Mouse (Mus musculus) intestine, embryonic 15.5 days (tissue): ENCODE measurements around the gene Nptx1. TPM values are rescaled to one million over a fixed set of nuclear protein-coding genes. Genes with fewer than 3 reads are reported as not detected.

Source experiments
- ATAC-seq: fragments of 200-750 bp; cut with Nextera tagmentation; 2 replicates; pipeline ENCODE4 v1.8.0; 2017; ENCODE audit warnings: moderate TSS enrichment, moderate library complexity
- H3K27ac ChIP-seq: fragments of 300-500 bp; sonication (generic); 2 replicates; pipeline ENCODE4 v1.5.1; 2015; ENCODE audit warnings: mild to moderate bottlenecking, inconsistent platforms
- H3K27me3 ChIP-seq: fragments of 300-500 bp; sonication (generic); replicated peaks from 2 replicates; pipeline ENCODE4 v1.6.1; 2015; ENCODE audit warnings: inconsistent platforms
- H3K36me3 ChIP-seq: fragments of 300-500 bp; sonication (generic); 2 replicates; pipeline ENCODE4 v1.6.1; 2015; ENCODE audit warnings: inconsistent platforms
- H3K4me1 ChIP-seq: fragments of 300-500 bp; sonication (generic); replicated peaks from 2 replicates; pipeline ENCODE4 v1.6.1; 2015; ENCODE audit warnings: inconsistent platforms
- H3K4me2 ChIP-seq: fragments of 300-500 bp; sonication (generic); replicated peaks from 2 replicates; pipeline ENCODE4 v1.6.1; 2015; ENCODE audit warnings: mild to moderate bottlenecking, inconsistent platforms
- H3K4me3 ChIP-seq: fragments of 300-500 bp; sonication (generic); replicated peaks from 2 replicates; pipeline ENCODE4 v1.5.1; 2015; ENCODE audit warnings: inconsistent platforms
- H3K9ac ChIP-seq: fragments of 300-500 bp; sonication (generic); 2 replicates; pipeline ENCODE4 v1.6.1; 2015; ENCODE audit warnings: inconsistent platforms
- H3K9me3 ChIP-seq: fragments of 300-500 bp; sonication (generic); 2 replicates; pipeline ENCODE4 v1.6.1; 2016; ENCODE audit warnings: inconsistent platforms
- WGBS: fragments of 180-500 bp; shearing (Covaris S2); methylation state at CpG from one replicate; pipeline ENCODE4 v1.1.7; 2015; 5-methylcytosine and 5-hydroxymethylcytosine counted together
- polyA plus RNA-seq: library from polyadenylated mRNA; unstranded; fragments of >200 nt; fragmentation: Nextera tagmentation; extraction: Ambion mirVana; gene quantifications from 2 replicates; pipeline ENCODE4 v1.2.1, GENCODE M21; 2015

The Nptx1 gene
- polyA plus RNA-seq, 1 experiment from 2014 or later: 1.1 TPM

DNA sequence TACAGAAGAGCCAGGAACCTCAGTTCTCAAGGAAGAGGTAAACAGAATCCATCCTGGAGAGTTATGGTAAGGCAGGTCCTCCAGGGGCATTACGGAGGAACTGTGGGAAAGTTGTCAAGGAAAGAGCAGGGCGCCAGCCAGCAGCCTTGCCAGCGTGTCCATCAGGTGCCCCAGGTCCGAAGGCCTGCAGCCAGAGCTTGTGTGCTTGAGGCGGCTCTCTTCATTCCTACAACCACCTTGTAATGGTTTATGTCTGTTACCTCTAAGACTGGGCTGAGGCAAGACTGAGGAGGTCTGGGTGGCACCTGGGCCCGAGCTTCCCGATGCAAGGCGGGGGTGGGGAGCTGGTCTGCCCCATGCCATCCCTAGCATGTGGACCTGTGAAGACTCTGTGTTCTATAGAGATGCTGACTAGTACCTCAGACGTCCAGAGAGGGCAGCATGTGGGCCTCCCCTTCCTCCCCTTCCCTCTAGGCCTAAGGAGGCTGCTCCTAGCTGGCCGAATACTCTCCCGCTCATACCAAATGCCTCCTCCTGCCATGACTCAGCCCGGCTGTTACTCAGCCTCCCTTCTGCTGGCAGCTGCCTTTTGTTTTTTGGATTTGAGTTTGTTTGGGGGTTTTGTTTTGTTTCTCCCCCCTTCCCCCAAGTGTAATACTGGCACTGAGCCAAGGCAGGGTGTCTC is 30.7 kb downstream of the Nptx1 start:
- Histone ChIP-seq H3K4me2 (no peak overlapping the region), H3K4me3 (no peak overlapping the region), H3K4me1 (peaks cover 9% of the 10 kb centered on the region; the same call in 1 of the 2 replicates), H3K36me3 (no peaks in the 10 kb centered on the region), H3K9ac (no peak overlapping the region), H3K27ac (no peak overlapping the region), H3K9me3 (no peaks in the 10 kb centered on the region), H3K27me3 (peaks cover 30% of the 10 kb centered on the region)
- 72% methylated on average over 12 of the region's 12 CpGs for WGBS
- ATAC-seq: 0 out of 2 replicates have a peak, but pooled peaks have one; percentile 42

- Histone ChIP-seq H3K4me3 (no peak overlapping the region), H3K4me1 (peaks cover 9% of the 10 kb centered on the region; the same call in 1 of the 2 replicates), H3K9ac (no peak overlapping the region), H3K36me3 (no peaks in the 10 kb centered on the region), H3K4me2 (no peak overlapping the region), H3K27ac (no peak overlapping the region), H3K27me3 (peaks cover 30% of the 10 kb centered on the region), H3K9me3 (no peaks in the 10 kb centered on the region)
- WGBS: 76% methylated on average over 16 of the region's 16 CpGs
- ATAC-seq: no peak
These were observed 31.5 kb downstream of the Nptx1 start for GRCm38 (mm10) chr11:119515823-119516676.

DNA sequence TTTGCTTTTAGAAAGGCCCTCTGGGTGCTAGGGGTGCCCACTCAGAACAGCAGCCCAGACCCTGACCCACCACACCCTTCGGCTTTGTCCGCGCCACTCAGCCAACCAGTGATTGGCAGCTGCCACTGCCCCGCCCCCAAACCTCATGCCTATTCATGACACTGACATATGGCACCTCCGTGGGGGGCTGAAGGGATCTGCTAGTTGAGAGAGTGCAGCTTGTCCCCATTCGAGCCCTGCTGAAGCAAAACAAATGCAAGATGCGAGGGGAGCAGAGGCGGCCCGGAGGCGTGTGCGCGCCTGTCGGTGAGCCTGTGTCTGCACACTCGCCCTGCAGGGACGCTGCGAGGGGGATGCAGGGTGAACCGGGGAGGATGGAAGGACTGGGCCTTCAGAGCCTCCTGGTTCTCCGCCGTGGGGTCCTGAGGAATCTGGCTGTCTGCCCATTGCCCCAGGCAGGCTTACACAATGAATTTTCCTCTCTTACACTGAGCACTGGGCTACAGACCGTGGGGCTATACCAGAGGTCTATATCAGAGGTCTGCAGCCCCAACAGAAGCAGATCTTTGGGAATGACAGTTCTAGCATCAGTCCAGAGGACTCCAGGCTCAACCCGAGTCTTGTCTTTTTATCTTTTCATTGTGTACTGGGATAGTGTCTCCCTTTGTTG is 32.5 kb downstream of the Nptx1 start:
- no peak overlapping the region for H3K27ac ChIP-seq
- H3K4me3 ChIP-seq: peak overlapping the region; percentile 9; the same call in 1 of the 2 replicates
- H3K9me3 ChIP-seq: no peaks in the 10 kb centered on the region
- no peak overlapping the region for H3K9ac ChIP-seq
- H3K4me2 ChIP-seq: peak overlapping the region; percentile 44
- H3K27me3 ChIP-seq: peaks cover 30% of the 10 kb centered on the region
- WGBS: 4% methylated on average over 21 of the region's 21 CpGs
- no peaks in the 10 kb centered on the region for H3K36me3 ChIP-seq
- ATAC-seq: no peak
- 0 out of 2 replicates have a peak, but pooled peaks cover 3% of the 10 kb centered on the region for H3K4me1 ChIP-seq

- WGBS: 50% methylated on average over 16 of the region's 16 CpGs
- Histone ChIP-seq H3K4me1 (0 out of 2 replicates have a peak, but pooled peaks cover 2% of the 10 kb centered on the region), H3K4me2 (no peak overlapping the region), H3K4me3 (no peak overlapping the region), H3K9me3 (no peaks in the 10 kb centered on the region), H3K27ac (no peak overlapping the region), H3K36me3 (no peaks in the 10 kb centered on the region), H3K9ac (no peak overlapping the region), H3K27me3 (peaks cover 30% of the 10 kb centered on the region)
- ATAC-seq: no peak
These were observed 33.3 kb downstream of the Nptx1 start for GRCm38 (mm10) chr11:119514108-119514860.

DNA sequence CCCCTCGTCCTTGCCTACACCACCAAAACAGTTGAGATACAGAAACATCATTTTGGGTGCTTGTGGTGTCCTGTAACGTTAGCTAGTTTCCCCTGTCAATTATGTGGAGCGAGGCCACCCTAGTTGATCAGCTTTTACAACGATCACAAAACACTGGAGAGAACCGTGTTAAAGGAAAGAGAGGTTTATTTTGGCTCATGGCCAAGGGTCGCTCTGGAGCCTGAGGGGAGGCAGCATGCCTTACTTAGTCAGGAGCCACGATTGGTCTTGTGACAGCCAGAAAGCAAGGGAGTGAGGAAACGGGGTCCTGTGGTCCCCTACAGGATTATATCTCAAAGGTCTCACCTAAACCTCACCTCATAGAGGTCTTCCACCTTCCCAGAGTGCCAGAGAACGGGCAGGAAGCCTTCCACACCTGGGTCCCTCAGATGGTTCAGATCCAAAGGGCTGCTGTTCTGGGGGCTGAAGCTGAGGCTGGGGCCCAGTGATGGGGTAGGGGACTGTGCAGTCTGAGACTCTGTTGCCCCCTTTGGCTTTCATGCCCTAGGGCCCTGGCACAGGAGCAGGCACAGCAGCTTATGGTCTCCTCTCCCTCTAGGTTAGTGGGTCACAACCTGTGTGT is 34.4 kb downstream of the Nptx1 start:
- Histone ChIP-seq H3K9ac (no peak overlapping the region), H3K4me1 (0 out of 2 replicates have a peak, but pooled peaks cover 2% of the 10 kb centered on the region), H3K36me3 (peaks cover 4% of the 10 kb centered on the region; the same call in 1 of the 2 replicates), H3K4me3 (no peak overlapping the region), H3K9me3 (no peaks in the 10 kb centered on the region), H3K27ac (no peak overlapping the region), H3K27me3 (peaks cover 30% of the 10 kb centered on the region), H3K4me2 (no peak overlapping the region)
- ATAC-seq: no peak
- WGBS: 39% methylated on average over 9 of the region's 9 CpGs

- 75% methylated on average over 5 of the region's 5 CpGs for WGBS
- no peak for ATAC-seq
- H3K9me3 ChIP-seq: no peaks in the 10 kb centered on the region
These were observed 38.3 kb downstream of the Nptx1 start for GRCm38 (mm10) chr11:119509165-119509776.

DNA sequence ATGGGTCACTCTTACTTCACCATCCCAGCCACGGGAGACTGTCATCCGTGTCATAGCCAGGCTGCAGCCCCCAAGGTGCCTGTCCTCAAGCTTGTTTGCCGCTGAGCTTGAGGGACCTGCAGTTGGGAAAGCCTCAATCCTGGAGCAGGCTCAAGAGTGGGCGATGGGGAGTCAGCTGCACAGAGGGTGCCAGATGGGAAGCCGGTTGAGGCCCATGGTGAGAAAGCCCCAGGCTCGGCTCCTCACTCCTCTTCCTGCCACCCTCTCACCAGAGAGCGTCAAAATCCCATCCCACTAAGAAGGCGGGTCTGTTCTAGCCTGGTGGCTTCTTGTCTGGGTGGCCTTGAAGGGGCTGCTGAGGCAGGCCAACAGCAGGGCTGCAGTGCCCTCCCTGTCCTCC is 39.8 kb downstream of the Nptx1 start:
- no peak overlapping the region for H3K27ac ChIP-seq
- no peak for ATAC-seq
- peaks cover 26% of the 10 kb centered on the region for H3K36me3 ChIP-seq
- no peaks in the 10 kb centered on the region for H3K9me3 ChIP-seq
- H3K4me2 ChIP-seq: no peak overlapping the region
- H3K27me3 ChIP-seq: peaks cover 3% of the 10 kb centered on the region; the same call in 1 of the 2 replicates
- WGBS: 81% methylated on average over 8 of the region's 8 CpGs
- no peaks in the 10 kb centered on the region for H3K4me1 ChIP-seq
- H3K4me3 ChIP-seq: no peak overlapping the region
- H3K9ac ChIP-seq: no peak overlapping the region

More at GRCm38 (mm10) chr11:119509165-119509776, 38.3 kb downstream of the Nptx1 start:
- Histone ChIP-seq H3K4me3 (no peak overlapping the region), H3K27ac (no peak overlapping the region), H3K9ac (no peak overlapping the region), H3K4me1 (no peaks in the 10 kb centered on the region), H3K27me3 (peaks cover 7% of the 10 kb centered on the region), H3K4me2 (no peak overlapping the region), H3K36me3 (peaks cover 23% of the 10 kb centered on the region)

DNA sequence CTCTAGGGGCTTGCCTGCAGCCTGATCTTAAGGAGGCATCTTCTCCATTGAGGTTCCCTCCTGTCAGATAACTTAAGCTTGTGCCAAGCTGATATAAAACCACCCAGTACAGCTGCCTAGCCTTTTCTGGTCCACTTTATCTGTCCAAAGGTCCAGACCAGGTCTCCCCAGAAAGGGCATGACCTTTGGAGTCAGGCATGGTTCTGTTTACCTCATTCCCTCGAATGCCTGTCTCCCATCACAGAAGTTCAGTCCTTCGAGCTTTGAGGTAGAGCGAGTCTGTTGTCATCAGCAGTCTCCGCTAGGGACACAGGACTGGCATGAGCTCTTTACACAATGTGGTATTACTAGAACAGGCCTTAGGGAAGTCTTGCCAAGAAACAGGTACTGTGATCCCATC is 41.2 kb downstream of the Nptx1 start:
- H3K4me1 ChIP-seq: no peaks in the 10 kb centered on the region
- H3K9ac ChIP-seq: no peak overlapping the region
- H3K36me3 ChIP-seq: peaks cover 32% of the 10 kb centered on the region
- ATAC-seq: no peak
- H3K4me3 ChIP-seq: no peak overlapping the region
- 60% methylated on average over 4 of the region's 4 CpGs for WGBS
- H3K27ac ChIP-seq: no peak overlapping the region
- no peaks in the 10 kb centered on the region for H3K27me3 ChIP-seq
- H3K9me3 ChIP-seq: no peaks in the 10 kb centered on the region
- H3K4me2 ChIP-seq: no peak overlapping the region

GRCm38 (mm10) chr11:119503675-119504074 is 43.9 kb downstream of the Nptx1 start:
- no peaks in the 10 kb centered on the region for H3K27me3 ChIP-seq
- H3K9me3 ChIP-seq: no peaks in the 10 kb centered on the region
- H3K4me3 ChIP-seq: no peak overlapping the region
- peaks cover 39% of the 10 kb centered on the region for H3K36me3 ChIP-seq
- no peak overlapping the region for H3K27ac ChIP-seq
- H3K4me2 ChIP-seq: no peak overlapping the region
- H3K4me1 ChIP-seq: no peaks in the 10 kb centered on the region
- no peak overlapping the region for H3K9ac ChIP-seq
- peak; percentile 65; the same call in 1 of the 2 replicates for ATAC-seq

DNA sequence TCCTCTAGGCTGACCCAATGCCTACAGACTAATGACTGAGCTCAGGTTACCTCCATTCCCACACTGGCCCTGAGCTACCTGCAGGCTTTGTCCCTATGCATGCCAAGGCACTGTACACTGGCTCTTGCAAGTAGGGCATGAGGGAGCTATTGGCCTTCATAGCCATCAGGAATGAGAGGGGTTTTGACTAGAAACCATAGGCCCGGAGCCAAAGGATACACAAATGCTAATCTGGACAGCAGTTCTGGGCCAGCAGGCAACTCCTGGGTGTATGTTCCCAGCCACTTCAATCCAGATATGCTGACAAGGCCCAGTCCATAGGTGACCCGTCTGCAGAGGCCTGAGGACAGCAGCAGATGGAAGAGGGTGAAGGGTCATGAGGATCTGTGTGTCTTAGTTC is 47.5 kb downstream of the Nptx1 start:
- Histone ChIP-seq H3K4me3 (no peak overlapping the region), H3K27me3 (no peaks in the 10 kb centered on the region), H3K27ac (no peak overlapping the region), H3K9me3 (no peaks in the 10 kb centered on the region), H3K36me3 (peaks cover 22% of the 10 kb centered on the region; the same call in 1 of the 2 replicates), H3K9ac (no peak overlapping the region), H3K4me1 (no peaks in the 10 kb centered on the region), H3K4me2 (no peak overlapping the region)
- ATAC-seq: no peak
- 84% methylated on average over 2 of the region's 2 CpGs for WGBS

GRCm38 (mm10) chr11:119499297-119499696 is 48.3 kb downstream of the Nptx1 start:
- 93% methylated on average over 4 of the region's 4 CpGs for WGBS
- Histone ChIP-seq H3K9me3 (no peaks in the 10 kb centered on the region), H3K36me3 (peaks cover 19% of the 10 kb centered on the region; the same call in 1 of the 2 replicates)

More at GRCm38 (mm10) chr11:119499297-119499696, 48.3 kb downstream of the Nptx1 start:
- Histone ChIP-seq H3K27me3 (no peaks in the 10 kb centered on the region), H3K4me3 (no peak overlapping the region), H3K27ac (no peak overlapping the region), H3K4me2 (no peak overlapping the region), H3K9ac (no peak overlapping the region), H3K4me1 (no peaks in the 10 kb centered on the region)
- no peak for ATAC-seq
